Mouse (Mus musculus): ENCODE data around the gene Jsrp1. TPM values are rescaled to one million over a fixed set of nuclear protein-coding genes. Genes with fewer than 3 reads are reported as not detected.
A peak's percentile ranks its signal among the peaks of the same experiment; 100 is the strongest.

The Jsrp1 gene
- total RNA-seq, 4 experiments from 2014 or later, result 455 to 508 (median 490) TPM

DNA sequence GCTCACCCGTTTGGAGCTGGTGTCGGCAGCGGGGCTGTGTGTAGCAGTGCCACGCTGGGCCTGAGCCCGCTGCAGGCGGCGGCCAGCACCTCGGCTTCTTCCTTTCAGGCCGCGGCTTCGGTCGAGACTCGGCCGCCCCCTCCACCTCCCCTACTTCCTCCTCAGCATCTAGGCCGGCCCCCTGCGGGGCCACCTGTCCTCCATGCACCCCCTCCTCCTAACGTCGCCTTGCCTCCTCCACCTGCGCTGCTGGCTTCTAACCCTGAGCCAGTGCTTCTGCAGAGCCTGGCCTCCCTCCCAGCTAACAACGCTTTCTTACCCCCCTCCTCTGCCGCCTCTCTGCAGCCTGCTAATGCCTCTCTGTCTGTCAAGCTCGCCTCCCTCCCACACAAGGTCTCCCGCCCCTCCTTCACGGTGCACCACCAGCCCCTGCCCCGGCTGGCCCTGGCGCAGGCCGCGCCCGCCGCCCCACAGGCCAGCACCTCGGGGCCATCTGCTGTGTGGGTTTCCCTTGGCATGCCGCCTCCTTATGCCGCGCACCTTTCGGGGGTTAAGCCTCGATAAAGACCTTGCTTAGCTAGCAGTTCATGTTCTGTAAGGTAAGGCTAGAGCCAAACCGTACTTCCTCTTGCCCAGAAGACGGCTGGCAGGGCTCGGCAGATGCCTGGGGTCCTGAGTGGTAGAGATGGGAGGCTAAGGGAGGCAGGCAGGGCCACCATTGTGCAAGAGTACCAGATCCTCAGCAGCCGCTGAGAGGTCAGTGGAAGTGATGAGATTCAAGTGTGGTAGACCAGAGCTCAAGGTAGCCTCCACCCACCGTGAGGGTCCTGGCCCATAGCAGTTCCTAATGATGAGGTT is 20.9 kb downstream of the Jsrp1 start:
- DNase-seq (ENCODE audit: low spot score in 2 of 2), result no peak

DNA sequence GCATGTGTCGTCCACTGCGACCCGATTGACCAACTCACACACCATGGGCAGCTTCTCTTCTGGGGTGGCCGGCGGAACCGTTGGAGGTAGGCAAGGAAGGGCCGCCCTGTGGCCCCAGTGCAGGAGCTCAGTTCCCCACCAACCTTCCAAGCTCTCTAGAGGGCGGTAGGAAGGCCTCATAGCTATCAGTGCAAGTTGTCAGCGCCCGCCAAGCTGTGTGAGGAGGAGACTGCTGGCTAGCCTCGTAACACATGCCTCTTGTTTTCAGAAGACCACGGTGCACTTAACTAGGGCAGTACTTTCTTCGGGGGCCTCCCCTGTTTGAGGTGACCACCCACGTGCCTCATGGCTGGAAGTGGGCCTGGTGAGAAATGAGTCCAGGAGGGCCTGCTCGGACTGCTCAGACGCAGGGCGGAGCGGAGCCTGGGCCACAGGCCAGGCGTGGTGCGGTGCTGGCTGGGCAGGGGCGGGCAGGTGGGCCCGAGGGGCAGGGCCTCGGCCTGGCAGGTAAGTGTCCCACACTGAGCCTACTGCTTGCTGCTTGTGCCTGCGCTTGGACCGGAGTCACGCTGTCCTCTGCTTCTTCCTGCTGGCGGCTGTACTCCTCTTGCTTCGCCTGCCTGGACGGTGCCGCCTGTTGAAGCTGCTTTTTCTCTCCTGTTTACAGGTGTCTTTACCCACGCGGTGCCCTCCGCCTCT is 21.7 kb downstream of the Jsrp1 start:
- DNase-seq (ENCODE audit: low spot score in 2 of 2), result no peak

DNA sequence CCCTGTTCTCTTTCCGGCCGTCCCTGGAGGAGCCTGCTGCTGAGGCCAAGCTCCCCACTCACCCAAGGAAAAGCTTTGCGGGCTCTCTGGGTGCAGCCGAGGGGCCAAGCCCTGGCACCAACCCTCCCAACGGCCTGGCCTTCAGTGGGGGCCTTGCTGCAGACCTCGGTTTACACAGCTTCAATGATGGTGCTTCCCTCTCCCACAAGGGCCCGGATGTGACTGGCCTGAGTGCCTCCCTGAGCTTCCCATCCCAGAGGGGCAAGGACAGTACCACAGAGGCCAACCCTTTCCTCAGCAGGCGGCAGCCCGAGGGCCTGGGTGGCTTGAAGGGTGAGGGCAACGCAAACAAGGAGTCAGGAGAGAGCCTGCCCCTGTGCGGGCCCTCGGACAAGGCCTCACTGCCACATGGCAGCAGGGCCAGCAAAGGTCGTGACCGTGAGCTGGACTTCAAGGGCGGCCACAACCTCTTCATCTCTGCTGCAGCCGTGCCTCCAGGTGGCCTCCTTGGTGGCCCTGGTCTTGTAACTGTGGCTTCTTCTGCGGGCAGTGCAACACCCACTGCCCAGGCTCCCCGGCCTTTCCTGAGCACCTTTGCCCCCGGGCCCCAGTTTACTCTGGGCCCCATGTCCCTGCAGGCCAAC is 22.4 kb downstream of the Jsrp1 start:
- DNase-seq (ENCODE audit: low spot score in 2 of 2), result no peak

DNA sequence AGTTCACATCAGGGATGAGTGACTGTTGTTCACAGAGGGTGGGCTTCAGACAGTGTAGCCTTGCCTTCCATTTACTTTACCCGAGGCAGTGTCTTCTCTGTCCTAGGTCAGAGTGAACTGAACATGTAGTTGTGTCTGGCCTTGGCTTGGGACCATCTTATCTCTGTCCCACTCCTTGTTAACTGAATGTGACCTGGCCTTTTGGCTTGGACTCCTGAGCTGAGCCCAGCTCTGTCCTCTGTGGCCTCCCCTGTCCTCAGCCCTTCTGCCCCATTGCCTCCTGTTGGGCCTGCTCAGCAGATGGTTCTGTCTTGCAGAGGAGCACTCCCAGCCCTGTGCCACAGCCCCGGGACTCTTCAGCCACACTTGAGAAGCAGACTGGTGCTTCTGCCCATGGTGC is 25.8 kb downstream of the Jsrp1 start:
- no peak for DNase-seq (ENCODE audit: low spot score in 2 of 2)

DNA sequence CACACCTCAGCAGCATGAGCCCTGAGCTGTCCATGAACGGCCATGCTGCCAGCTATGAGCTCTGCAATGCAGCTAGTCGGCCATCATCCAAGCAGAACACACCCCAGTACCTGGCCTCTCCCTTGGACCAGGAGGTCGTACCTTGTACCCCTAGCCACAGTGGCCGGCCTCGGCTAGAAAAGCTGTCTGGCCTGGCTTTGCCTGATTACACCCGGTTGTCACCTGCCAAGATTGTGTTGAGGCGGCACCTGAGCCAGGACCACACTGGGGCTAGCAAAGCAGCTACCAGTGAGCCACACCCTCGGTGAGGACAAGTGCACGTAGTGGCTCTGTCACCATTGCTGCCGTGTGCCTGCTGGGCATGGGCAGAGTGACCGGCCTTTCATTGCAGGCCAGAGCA is 27.3 kb downstream of the Jsrp1 start:
- DNase-seq (ENCODE audit: low spot score in 2 of 2), result no peak

DNA sequence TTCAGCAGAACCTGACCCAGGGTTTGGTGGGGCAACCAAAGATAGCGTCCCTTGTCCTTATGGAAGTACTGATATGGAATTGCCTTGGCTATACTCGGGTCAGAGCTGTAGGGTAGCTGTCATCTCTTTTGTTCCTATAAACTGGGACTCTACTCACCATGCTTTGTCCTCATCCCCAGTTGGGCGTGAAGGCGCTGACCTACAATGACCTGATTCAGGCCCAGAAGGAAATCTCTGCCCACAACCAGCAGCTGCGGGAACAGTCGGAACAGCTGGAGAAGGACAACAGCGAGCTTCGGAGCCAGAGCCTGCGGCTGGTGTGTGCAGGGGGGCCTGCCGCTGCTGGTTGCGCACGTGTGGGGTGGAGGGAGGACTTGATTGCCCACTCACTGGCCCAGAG is 28.4 kb downstream of the Jsrp1 start:
- DNase-seq (ENCODE audit: low spot score in 2 of 2), result no peak

DNA sequence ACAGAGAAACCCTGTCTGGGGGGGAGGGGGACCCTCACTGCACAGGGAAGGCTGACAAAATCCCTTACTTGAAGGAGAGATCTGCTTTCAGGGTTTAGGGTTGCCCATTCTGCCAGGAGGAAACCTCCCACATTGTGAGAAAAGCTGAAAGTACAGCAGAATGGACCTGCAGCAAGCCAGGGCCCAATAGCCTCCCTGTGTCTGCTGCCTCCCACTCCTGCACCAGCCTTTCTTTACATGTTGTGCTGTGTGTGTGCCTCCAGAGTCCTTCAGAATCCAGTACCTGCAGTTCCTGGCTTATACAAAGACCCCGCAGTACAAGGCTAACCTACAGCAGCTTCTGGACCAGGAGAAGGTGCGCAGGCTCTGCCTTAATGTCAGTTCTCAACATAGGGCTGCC is 29.0 kb downstream of the Jsrp1 start:
- no peak for DNase-seq (ENCODE audit: low spot score in 2 of 2)

DNA sequence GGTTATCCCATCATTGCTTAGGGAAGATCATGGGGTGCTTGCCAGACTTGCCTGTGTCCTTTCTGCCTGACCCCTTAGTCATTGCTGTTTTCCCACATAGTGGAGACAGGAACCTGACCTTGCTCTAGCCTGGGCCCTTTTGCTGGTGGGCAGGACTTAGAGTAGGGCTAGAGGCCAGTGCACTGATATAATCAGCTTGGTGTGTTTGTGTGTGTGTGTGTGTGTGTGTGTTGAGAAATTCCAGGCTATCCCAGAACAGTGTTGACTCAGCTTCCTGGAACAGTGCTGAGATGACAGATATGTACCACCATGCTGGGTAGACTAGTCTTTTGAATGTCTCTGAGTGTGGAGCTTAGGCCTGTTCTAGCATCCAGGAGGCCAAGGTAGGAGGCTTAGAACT is 33.7 kb downstream of the Jsrp1 start:
- no peak for DNase-seq (ENCODE audit: low spot score in 2 of 2)

DNA sequence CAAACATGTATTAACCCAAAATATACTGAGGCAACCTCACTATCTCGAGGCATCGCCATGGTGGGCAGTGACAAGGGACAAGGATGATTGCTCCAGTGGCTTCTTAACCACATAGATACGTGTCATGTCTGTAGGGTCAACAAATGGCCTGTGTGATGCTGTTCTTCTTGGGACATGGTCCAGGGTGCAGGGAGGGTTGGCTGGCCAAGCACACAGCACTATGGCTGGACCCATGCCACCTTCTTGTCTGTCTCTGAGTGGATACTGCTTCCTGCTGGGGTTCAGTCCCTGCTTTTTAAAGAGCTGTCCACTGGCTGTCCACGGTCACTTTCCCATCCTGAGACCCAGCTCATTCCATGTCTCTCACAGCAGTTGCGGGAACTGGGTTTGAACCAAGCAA is 36.2 kb downstream of the Jsrp1 start:
- no peak for DNase-seq (ENCODE audit: low spot score in 2 of 2)

DNA sequence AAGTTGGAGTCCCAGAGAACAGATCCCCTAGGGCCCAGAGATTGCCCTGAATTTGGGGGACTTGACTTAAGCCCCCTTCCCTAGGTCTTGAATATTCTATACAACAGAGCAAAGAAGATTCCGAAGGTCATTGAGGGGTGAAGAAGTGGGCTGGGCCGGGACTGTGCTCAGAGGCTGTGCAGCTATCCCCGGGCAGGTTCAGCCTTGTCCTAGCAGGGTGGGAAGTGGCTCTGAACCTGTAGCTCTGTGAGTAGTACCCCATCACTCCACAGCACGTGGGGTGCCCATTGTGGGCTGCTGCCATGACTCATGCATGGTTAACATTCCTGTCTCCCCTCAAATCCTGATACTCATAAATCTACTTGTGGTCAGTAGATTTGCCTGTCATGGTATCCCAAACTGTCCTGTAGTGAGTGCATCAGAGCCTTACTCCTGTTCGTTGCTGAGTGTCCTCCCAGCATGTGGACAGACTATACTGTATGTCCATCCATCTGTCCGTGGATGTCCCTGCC is 36.9 kb downstream of the Jsrp1 start:
- no peak for DNase-seq (ENCODE audit: low spot score in 2 of 2)

DNA sequence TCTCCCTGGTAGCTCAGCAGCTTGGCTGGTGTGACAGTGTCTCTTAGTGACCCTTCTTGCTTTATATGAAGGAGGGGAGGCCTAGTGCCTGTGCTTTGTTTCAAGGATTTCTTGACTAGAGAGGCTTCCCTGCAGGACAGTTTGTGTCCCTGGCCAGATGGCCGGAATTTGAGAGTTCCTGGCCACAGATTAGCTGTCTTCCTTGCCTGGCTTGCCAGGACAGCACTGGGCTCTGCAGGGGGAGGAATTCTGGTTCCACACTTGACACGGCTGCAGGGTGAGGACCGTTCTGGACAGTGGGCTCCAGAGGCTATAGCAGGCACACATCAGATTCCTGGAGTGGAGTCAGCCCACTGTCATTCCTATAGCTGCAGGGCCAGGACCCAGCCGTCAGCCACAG is 37.6 kb downstream of the Jsrp1 start:
- DNase-seq (ENCODE audit: low spot score in 2 of 2), result no peak

DNA sequence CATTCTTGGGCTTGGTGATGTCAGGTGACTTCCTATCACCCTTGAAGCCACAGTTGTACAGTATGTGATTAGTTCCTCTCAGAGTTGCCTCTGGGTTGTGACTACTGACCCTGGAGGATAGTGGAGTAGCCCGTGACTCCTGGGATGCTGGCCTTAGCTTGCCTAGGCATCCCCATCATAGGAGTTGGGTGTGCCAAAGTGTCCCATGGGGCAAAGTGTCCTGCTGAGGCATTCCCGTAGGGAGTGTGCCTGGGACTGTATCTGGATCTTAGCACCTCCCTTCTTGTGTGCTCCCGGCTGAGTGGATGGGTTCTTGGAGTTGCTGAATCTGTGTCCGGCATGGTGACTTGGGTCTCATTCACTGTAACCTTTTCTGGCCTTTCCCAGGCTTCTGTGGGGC is 38.3 kb downstream of the Jsrp1 start:
- DNase-seq (ENCODE audit: low spot score in 2 of 2), result no peak

DNA sequence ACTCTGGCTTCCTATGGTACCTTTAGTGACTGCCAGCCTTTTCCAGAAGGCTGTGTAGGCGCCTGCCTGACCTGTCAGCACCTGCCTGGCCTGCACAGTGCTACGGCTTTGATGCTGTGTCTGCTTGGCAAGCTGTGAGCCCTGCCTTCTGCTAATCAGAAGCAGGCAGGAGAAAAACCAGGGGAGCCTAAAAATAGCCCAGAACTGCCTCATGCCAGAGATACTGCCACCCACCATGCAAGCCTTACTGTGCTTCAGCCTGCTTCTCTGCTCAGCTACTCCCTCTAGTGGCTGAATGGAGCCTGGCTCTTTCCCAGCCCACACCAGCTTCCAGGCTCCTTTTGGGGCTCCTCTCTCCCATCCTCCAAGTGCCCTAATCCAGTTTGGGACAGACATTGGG is 38.7 kb downstream of the Jsrp1 start:
- peak; percentile 72 to 82 for DNase-seq (ENCODE audit: low spot score in 2 of 2)

DNA sequence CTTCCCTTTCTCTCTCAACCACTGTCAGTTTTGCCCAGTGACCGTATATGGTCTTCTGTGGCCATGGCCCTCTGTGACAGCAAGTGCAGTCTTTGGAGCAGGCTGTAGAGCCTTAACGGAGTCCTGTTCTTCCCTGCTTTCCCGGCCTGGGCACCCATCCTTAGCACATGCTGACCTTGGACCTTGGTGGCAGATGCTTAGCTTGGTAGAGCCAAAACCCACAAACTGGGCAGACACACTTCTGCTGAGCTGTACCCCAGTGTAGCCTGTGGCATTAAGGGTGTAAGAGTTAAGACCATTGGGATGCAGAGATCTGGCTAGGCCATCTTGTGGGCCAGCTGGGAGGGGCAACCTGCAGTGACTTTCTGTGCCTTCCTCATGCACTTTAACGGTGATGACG is 39.5 kb downstream of the Jsrp1 start:
- no peak for DNase-seq (ENCODE audit: low spot score in 2 of 2)

DNA sequence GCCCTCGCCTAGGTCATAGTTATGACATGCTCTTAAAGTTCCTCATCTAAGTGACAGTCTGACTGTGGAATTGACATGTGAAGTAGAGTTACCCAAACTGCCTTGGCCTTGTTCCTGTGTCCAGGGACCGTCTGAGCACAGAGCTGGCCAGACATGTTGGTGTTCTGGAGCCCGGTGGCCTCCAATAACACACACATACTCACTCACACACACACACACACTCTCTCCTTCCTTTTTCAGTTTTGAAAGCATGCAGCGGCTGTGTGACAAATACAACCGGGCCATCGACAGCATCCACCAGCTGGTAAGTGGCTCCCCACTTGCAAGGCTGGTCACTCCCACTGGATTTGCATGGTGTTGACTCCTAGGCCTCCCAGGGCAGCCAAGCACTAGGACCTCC is 44.9 kb downstream of the Jsrp1 start:
- DNase-seq (ENCODE audit: low spot score in 2 of 2), result no peak

DNA sequence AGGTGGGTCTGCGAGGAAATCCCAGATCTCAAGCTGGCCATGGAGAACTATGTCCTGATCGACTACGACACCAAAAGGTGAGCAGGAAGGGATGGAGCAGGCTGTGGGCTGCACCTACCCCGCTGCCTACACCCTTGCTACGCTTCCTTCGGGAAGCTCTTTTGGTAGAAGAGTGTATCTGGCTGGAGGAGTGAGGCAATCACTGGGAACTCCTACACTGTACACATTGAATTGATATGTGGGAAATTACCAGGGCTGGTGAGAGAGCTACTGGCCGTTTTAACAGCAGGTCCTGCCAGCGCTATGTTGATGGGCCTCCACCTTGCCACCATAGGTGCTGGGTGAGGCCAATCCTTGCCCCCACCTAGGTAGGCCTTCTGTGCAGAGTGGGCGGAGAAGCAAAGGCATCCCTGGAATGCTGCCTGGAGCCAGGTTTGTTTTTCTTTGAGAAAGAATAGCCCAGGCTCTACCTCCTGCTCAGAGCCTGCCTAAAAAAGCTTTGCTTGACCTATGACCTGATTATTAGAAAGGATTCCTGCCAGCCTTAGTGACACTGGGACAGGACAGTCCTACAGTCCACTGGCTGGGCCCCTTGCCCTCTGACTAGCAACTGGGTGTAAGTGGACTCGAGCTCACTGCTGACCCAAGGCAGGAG is 47.0 kb downstream of the Jsrp1 start:
- no peak for DNase-seq (ENCODE audit: low spot score in 2 of 2)

DNA sequence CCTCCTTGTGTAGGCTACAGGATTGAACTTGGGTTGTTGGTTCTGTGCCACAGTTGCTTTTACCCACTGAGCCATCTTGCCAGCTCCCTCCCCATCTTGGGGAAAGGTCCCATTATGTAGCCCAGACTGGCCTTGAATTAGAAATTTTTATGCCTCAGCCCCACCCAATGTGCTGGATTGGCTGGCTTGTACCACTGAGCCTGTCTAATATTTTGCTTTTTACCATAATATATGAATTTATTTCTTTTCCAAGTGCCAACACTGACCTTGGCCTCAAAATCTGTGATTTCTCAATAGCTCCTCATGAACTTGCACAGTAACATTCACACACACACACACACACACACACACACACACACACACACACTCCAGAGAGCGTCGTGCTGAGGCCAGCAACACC is 47.6 kb downstream of the Jsrp1 start:
- DNase-seq (ENCODE audit: low spot score in 2 of 2), result no peak

DNA sequence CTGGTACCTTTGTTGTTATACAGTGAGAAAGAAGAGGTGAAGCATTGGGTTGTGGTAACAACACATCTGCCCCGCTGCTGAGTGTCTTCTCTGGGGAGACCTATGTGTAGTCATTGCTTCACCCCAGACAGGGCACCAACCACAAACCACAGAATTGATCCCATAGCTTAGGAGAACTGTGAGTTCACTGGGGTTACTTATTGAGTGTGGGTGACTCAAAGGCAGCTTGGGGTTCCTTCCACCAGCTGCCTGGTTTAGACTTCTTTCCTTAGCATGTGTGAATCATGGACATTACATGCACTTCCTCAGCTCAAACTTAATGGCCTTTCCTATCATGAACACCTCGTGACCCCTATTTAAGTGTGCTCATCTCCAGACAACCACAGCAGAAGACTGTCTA is 49.8 kb downstream of the Jsrp1 start:
- DNase-seq (ENCODE audit: low spot score in 2 of 2), result no peak

DNA sequence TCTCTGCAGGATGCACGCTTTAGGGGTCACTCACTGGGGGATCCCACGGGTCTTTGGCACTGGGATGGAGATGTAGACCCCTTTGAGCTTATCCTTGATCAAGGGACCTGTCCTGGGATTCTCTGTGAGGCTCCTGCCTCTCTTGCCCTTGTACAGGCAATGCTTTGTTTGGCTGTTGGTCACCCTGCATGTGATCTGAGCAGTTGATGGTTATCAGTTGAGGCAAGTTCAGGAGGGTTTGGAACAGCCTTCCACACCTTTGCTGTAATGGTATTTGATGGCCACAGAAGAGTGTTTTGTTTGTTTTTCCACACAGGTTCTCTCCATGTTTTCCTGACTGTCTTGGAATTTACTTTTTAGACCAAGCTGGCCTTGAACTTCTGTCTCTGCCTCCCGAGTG is 51.5 kb downstream of the Jsrp1 start:
- DNase-seq (ENCODE audit: low spot score in 2 of 2), result no peak

DNA sequence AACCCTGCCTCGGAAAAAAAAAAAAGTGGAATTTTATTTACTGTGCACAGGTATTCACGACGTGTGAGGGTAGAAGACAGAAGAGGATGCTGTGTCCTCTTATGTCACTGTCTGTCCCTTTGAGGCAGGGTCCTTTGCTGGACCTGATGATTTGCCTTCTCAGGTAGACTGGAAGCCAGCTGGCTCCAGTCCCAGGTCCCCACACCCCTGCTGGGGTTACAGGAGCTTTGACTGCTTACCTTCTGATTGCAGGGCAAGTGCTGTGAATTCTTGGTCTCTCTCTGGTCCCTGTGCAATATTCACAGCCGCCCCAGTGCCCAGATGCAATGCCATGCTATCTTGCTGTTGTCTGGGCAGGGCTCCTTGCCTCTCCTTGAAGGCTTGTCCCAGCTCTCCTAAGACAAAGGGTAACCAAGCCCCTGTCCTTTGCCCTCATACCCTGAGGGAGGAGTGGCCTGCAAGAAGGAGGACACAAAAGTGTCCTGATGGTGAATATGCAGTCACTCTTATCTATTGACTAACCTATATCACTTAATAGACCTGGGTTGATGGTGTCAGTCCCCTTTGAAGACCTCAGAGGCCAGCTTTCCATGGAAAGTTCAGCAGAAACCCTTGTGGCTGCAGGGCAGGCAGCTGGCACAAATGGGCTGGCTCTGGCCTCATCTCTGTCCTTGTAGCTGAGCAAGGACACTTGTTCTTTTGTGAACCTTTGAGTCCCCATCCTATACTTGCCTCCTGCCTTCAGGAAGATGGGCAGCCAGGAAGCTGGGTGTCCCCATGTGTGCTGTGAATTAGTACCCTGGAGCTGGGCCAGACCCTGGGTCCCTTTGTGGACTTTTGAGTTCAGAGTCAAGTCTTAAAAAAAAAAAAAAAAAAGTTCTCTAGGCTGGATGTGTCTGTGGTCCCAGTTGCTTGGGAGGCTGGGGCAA is 52.4 kb downstream of the Jsrp1 start:
- no peak for DNase-seq (ENCODE audit: low spot score in 2 of 2)

DNA sequence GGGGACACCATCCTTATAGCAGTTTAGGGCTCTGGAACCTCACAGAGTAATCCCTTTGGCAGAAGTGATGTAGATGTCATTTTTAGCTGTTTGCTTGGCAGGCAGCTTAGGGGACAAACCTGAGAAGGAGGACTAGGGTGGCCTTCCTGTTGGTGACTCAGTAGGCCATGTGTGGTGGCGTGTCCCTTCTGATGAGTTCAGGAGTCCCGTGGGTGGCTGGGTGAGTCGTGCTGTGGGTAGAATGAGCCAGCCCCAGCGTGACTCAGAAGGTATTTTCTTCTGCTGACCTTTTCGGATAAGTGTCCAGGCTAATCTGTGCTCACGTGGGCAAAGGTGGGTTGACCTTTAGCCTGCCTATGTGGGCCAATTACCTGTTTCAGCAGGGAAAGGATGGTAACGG is 54.6 kb downstream of the Jsrp1 start:
- DNase-seq (ENCODE audit: low spot score in 2 of 2), result peak in 1 of 2 experiments; percentile 30
